Mouse (Mus musculus): ENCODE data around the gene Brf1. TPM values are rescaled to one million over a fixed set of nuclear protein-coding genes. Genes with fewer than 3 reads are reported as not detected.

The Brf1 gene
- polyA plus RNA-seq, 1 experiment from 2014 or later, result 41.6 TPM

Small RNA genes within 50 kb of the gene (microRNA-seq; reads per million reads assigned to microRNA genes)
- not detected for gene Mir6941

Other genes starting within 250 kb of the Brf1 start
- gene Pld4, start 240.0 kb downstream of the Brf1 start, polyA plus RNA-seq (2015; fragmentation: Nextera tagmentation; extraction: Ambion mirVana), result 12.2 and 13.0 TPM in 2 replicates
- gene Ahnak2, start 198.0 kb downstream of the Brf1 start, polyA plus RNA-seq (2015; fragmentation: Nextera tagmentation; extraction: Ambion mirVana), result 2.3 and 2.8 TPM in 2 replicates
- gene Clba1, start 191.8 kb downstream of the Brf1 start, polyA plus RNA-seq (2015; fragmentation: Nextera tagmentation; extraction: Ambion mirVana), result 3.4 and 4.1 TPM in 2 replicates
- 69.2 and 79.6 TPM in 2 replicates for gene Cdca4, start 171.3 kb downstream of the Brf1 start, polyA plus RNA-seq (2015; fragmentation: Nextera tagmentation; extraction: Ambion mirVana)
- 0.40 and 0.48 TPM in 2 replicates for gene Gpr132, start 132.5 kb downstream of the Brf1 start, polyA plus RNA-seq (2015; fragmentation: Nextera tagmentation; extraction: Ambion mirVana)
- 2.2 and 2.4 TPM in 2 replicates for gene Jag2, start 70.9 kb downstream of the Brf1 start, polyA plus RNA-seq (2015; fragmentation: Nextera tagmentation; extraction: Ambion mirVana)
- gene Nudt14, start 58.6 kb downstream of the Brf1 start, polyA plus RNA-seq (2015; fragmentation: Nextera tagmentation; extraction: Ambion mirVana), result 100 and 102 TPM in 2 replicates
- gene Btbd6, start 24.2 kb downstream of the Brf1 start, polyA plus RNA-seq (2015; fragmentation: Nextera tagmentation; extraction: Ambion mirVana), result 20.2 and 20.9 TPM in 2 replicates
- gene Pacs2, start 13.8 kb upstream of the Brf1 start, polyA plus RNA-seq (2015; fragmentation: Nextera tagmentation; extraction: Ambion mirVana), result 7.3 and 9.8 TPM in 2 replicates
- gene Tex22, start 73.8 kb upstream of the Brf1 start, polyA plus RNA-seq (2015; fragmentation: Nextera tagmentation; extraction: Ambion mirVana), result not detected in 2 replicates
- 8.0 TPM in 2 replicates for gene Mta1, start 97.6 kb upstream of the Brf1 start, polyA plus RNA-seq (2015; fragmentation: Nextera tagmentation; extraction: Ambion mirVana)
- 124 and 130 TPM in 2 replicates for gene Crip2, start 139.5 kb upstream of the Brf1 start, polyA plus RNA-seq (2015; fragmentation: Nextera tagmentation; extraction: Ambion mirVana)
- gene Crip1, start 145.6 kb upstream of the Brf1 start, polyA plus RNA-seq (2015; fragmentation: Nextera tagmentation; extraction: Ambion mirVana), result 489 and 523 TPM in 2 replicates
- 21.4 and 22.7 TPM in 2 replicates for gene Tedc1, start 155.7 kb upstream of the Brf1 start, polyA plus RNA-seq (2015; fragmentation: Nextera tagmentation; extraction: Ambion mirVana)
- 5.6 and 5.8 TPM in 2 replicates for gene Tmem121, start 185.2 kb upstream of the Brf1 start, polyA plus RNA-seq (2015; fragmentation: Nextera tagmentation; extraction: Ambion mirVana)